Mouse (Mus musculus) kidney, embryonic 15.5 days (tissue): ENCODE measurements around the gene Ltc4s. TPM values are rescaled to one million over a fixed set of nuclear protein-coding genes. Genes with fewer than 3 reads are reported as not detected.

Experiments used
- ATAC-seq: fragments of 200-750 bp; cut with Nextera tagmentation; replicated peaks from 2 replicates; pipeline ENCODE4 v1.8.0; 2017; ENCODE audit warnings: moderate TSS enrichment; ENCODE audit not compliant: low FRiP score
- H3K27ac ChIP-seq: fragments of 300-500 bp; sonication (generic); 2 replicates; pipeline ENCODE4 v1.5.1; 2015; ENCODE audit warnings: mild to moderate bottlenecking, inconsistent platforms
- H3K27me3 ChIP-seq: fragments of 300-500 bp; sonication (generic); 2 replicates; pipeline ENCODE4 v1.6.1; 2015; ENCODE audit warnings: inconsistent platforms
- H3K36me3 ChIP-seq: fragments of 300-500 bp; sonication (generic); 2 replicates; pipeline ENCODE4 v1.6.1; 2015; ENCODE audit warnings: inconsistent platforms
- H3K4me1 ChIP-seq: fragments of 300-500 bp; sonication (generic); 2 replicates; pipeline ENCODE4 v1.6.1; 2015; ENCODE audit warnings: inconsistent platforms
- H3K4me2 ChIP-seq: fragments of 300-500 bp; sonication (generic); 2 replicates; pipeline ENCODE4 v1.6.1; 2015; ENCODE audit warnings: moderate library complexity, mild to moderate bottlenecking, inconsistent platforms
- H3K4me3 ChIP-seq: fragments of 300-500 bp; sonication (generic); replicated peaks from 2 replicates; pipeline ENCODE4 v1.5.1; 2015; ENCODE audit warnings: mild to moderate bottlenecking, inconsistent platforms
- H3K9ac ChIP-seq: fragments of 300-500 bp; sonication (generic); 2 replicates; pipeline ENCODE4 v1.6.1; 2015; ENCODE audit warnings: mild to moderate bottlenecking, inconsistent platforms
- H3K9me3 ChIP-seq: fragments of 300-500 bp; sonication (generic); replicated peaks from 2 replicates; pipeline ENCODE4 v1.6.1; 2016; ENCODE audit warnings: inconsistent platforms
- WGBS: fragments of 180-500 bp; shearing (Covaris S2); methylation state at CpG from one replicate; pipeline ENCODE4 v1.1.7; 2015; ENCODE audit warnings: mixed read lengths; 5-methylcytosine and 5-hydroxymethylcytosine counted together
- polyA plus RNA-seq: library from polyadenylated mRNA; unstranded; fragments of >200 nt; fragmentation: Nextera tagmentation; extraction: Ambion mirVana; gene quantifications from 2 replicates; pipeline ENCODE4 v1.2.1, GENCODE M21; 2015

Ltc4s gene
- polyA plus RNA-seq, 1 experiment from 2014 or later: 1.4 TPM

GRCm38 (mm10) chr11:50229252-50229910 is 9.0 kb downstream of the Ltc4s start:
- H3K4me3 ChIP-seq: no peak overlapping the region
- no peak overlapping the region for H3K27ac ChIP-seq
- no peak overlapping the region for H3K4me2 ChIP-seq
- peaks cover 33% of the 10 kb centered on the region for H3K36me3 ChIP-seq
- H3K9ac ChIP-seq: no peak overlapping the region
- H3K9me3 ChIP-seq: no peaks in the 10 kb centered on the region
- no peaks in the 10 kb centered on the region for H3K27me3 ChIP-seq
- peaks cover 54% of the 10 kb centered on the region for H3K4me1 ChIP-seq
- WGBS: 47% methylated on average over 7 of the region's 7 CpGs
- ATAC-seq: no peak

GRCm38 (mm10) chr11:50228772-50229171 is 9.6 kb downstream of the Ltc4s start:
- peaks cover 60% of the 10 kb centered on the region for H3K4me1 ChIP-seq
- H3K4me3 ChIP-seq: no peak overlapping the region
- H3K4me2 ChIP-seq: 0 out of 2 replicates have a peak overlapping the region, but pooled peaks have one; percentile 15
- 0 out of 2 replicates have a peak overlapping the region, but pooled peaks have one; percentile 30 for H3K27ac ChIP-seq
- ATAC-seq: no peak
- H3K9me3 ChIP-seq: no peaks in the 10 kb centered on the region
- H3K36me3 ChIP-seq: peaks cover 27% of the 10 kb centered on the region
- WGBS: 31% methylated on average over 3 of the region's 3 CpGs
- no peak overlapping the region for H3K9ac ChIP-seq
- no peaks in the 10 kb centered on the region for H3K27me3 ChIP-seq

GRCm38 (mm10) chr11:50227736-50228135 is 10.7 kb downstream of the Ltc4s start:
- no peaks in the 10 kb centered on the region for H3K27me3 ChIP-seq
- WGBS: 83% methylated on average over 4 of the region's 4 CpGs
- no peaks in the 10 kb centered on the region for H3K9me3 ChIP-seq
- H3K27ac ChIP-seq: no peak overlapping the region
- peaks cover 69% of the 10 kb centered on the region for H3K4me1 ChIP-seq
- no peak for ATAC-seq
- H3K9ac ChIP-seq: no peak overlapping the region
- no peak overlapping the region for H3K4me3 ChIP-seq
- peaks cover 17% of the 10 kb centered on the region for H3K36me3 ChIP-seq
- H3K4me2 ChIP-seq: no peak overlapping the region

GRCm38 (mm10) chr11:50227226-50227625 is 11.2 kb downstream of the Ltc4s start:
- H3K27ac ChIP-seq: peak overlapping the region; percentile 92
- peaks cover 12% of the 10 kb centered on the region for H3K36me3 ChIP-seq
- no peak overlapping the region for H3K9ac ChIP-seq
- peak overlapping the region; percentile 91; the same call in 1 of the 2 replicates for H3K4me2 ChIP-seq
- H3K27me3 ChIP-seq: no peaks in the 10 kb centered on the region
- H3K4me3 ChIP-seq: peak overlapping the region; percentile 91; the same call in 1 of the 2 replicates
- peaks cover 69% of the 10 kb centered on the region for H3K4me1 ChIP-seq
- no peak for ATAC-seq
- no peaks in the 10 kb centered on the region for H3K9me3 ChIP-seq
- 61% methylated on average over 3 of the region's 3 CpGs for WGBS

- peak overlapping the region; percentile 93 for H3K9ac ChIP-seq
- WGBS: 35% methylated on average over 2 of the region's 2 CpGs
- H3K4me2 ChIP-seq: peak overlapping the region; percentile 91
- H3K4me1 ChIP-seq: peaks cover 66% of the 10 kb centered on the region
- H3K4me3 ChIP-seq: peak overlapping the region; percentile 91
- no peak for ATAC-seq
- H3K9me3 ChIP-seq: no peaks in the 10 kb centered on the region
- no peaks in the 10 kb centered on the region for H3K27me3 ChIP-seq
- H3K36me3 ChIP-seq: peaks cover 4% of the 10 kb centered on the region; the same call in 1 of the 2 replicates
- H3K27ac ChIP-seq: peak overlapping the region; percentile 92
These were observed 12.0 kb downstream of the Ltc4s start for GRCm38 (mm10) chr11:50226406-50226805.

GRCm38 (mm10) chr11:50225611-50226378 is 12.6 kb downstream of the Ltc4s start:
- Histone ChIP-seq H3K27me3 (no peaks in the 10 kb centered on the region), H3K4me2 (peak overlapping the region; percentile 91)
- 1% methylated on average over 34 of the region's 34 CpGs for WGBS

GRCm38 (mm10) chr11:50224671-50225530 is 13.5 kb downstream of the Ltc4s start:
- WGBS: under 1% methylated on average over 70 of the region's 70 CpGs

More at GRCm38 (mm10) chr11:50225611-50226378, 12.6 kb downstream of the Ltc4s start:
- H3K4me3 ChIP-seq: peak overlapping the region; percentile 91
- H3K27ac ChIP-seq: peak overlapping the region; percentile 92
- peaks cover 1% of the 10 kb centered on the region; the same call in 1 of the 2 replicates for H3K36me3 ChIP-seq
- H3K9ac ChIP-seq: peak overlapping the region; percentile 93
- H3K4me1 ChIP-seq: peaks cover 60% of the 10 kb centered on the region
- no peaks in the 10 kb centered on the region for H3K9me3 ChIP-seq
- peak; percentile 30 for ATAC-seq

GRCm38 (mm10) chr11:50223783-50224662 is 14.4 kb downstream of the Ltc4s start:
- H3K4me3 ChIP-seq: peak overlapping the region; percentile 91
- peak overlapping the region; percentile 92 for H3K27ac ChIP-seq
- peak overlapping the region; percentile 93 for H3K9ac ChIP-seq
- H3K36me3 ChIP-seq: no peaks in the 10 kb centered on the region
- 4% methylated on average over 17 of the region's 17 CpGs for WGBS
- ATAC-seq: no peak; the same call in 1 of the 2 replicates
- no peaks in the 10 kb centered on the region for H3K27me3 ChIP-seq
- H3K4me1 ChIP-seq: peaks cover 47% of the 10 kb centered on the region
- H3K4me2 ChIP-seq: peak overlapping the region; percentile 91
- no peaks in the 10 kb centered on the region for H3K9me3 ChIP-seq

More at GRCm38 (mm10) chr11:50224671-50225530, 13.5 kb downstream of the Ltc4s start:
- peak overlapping the region; percentile 92 for H3K27ac ChIP-seq
- H3K9me3 ChIP-seq: no peaks in the 10 kb centered on the region
- H3K27me3 ChIP-seq: no peaks in the 10 kb centered on the region
- no peaks in the 10 kb centered on the region for H3K36me3 ChIP-seq
- peaks cover 53% of the 10 kb centered on the region for H3K4me1 ChIP-seq
- peak overlapping the region; percentile 91 for H3K4me3 ChIP-seq
- peak overlapping the region; percentile 93 for H3K9ac ChIP-seq
- peak overlapping the region; percentile 91 for H3K4me2 ChIP-seq
- peak; percentile 87 for ATAC-seq

- no peaks in the 10 kb centered on the region for H3K36me3 ChIP-seq
- peak overlapping the region; percentile 91; the same call in 1 of the 2 replicates for H3K4me2 ChIP-seq
- no peak overlapping the region for H3K4me3 ChIP-seq
- 0 out of 2 replicates have a peak overlapping the region, but pooled peaks have one; percentile 4 for H3K9ac ChIP-seq
- ATAC-seq: no peak
- H3K27me3 ChIP-seq: no peaks in the 10 kb centered on the region
- no peak overlapping the region for H3K27ac ChIP-seq
- WGBS: 62% methylated on average over 7 of the region's 7 CpGs
- no peaks in the 10 kb centered on the region for H3K9me3 ChIP-seq
- H3K4me1 ChIP-seq: peaks cover 40% of the 10 kb centered on the region
These were observed 15.7 kb downstream of the Ltc4s start for GRCm38 (mm10) chr11:50222559-50223276.

- no peak for ATAC-seq
- no peaks in the 10 kb centered on the region for H3K27me3 ChIP-seq
- no peaks in the 10 kb centered on the region for H3K36me3 ChIP-seq
- H3K4me3 ChIP-seq: no peak overlapping the region
- no peak overlapping the region for H3K9ac ChIP-seq
- peaks cover 45% of the 10 kb centered on the region for H3K4me1 ChIP-seq
- H3K9me3 ChIP-seq: no peaks in the 10 kb centered on the region
- 50% methylated on average over 2 of the region's 2 CpGs for WGBS
- no peak overlapping the region for H3K4me2 ChIP-seq
- H3K27ac ChIP-seq: no peak overlapping the region
These were observed 18.6 kb downstream of the Ltc4s start for GRCm38 (mm10) chr11:50219833-50220232.
